17 mouse cellular contexts compared by ENCODE assay signal in the genomic region with DNA sequence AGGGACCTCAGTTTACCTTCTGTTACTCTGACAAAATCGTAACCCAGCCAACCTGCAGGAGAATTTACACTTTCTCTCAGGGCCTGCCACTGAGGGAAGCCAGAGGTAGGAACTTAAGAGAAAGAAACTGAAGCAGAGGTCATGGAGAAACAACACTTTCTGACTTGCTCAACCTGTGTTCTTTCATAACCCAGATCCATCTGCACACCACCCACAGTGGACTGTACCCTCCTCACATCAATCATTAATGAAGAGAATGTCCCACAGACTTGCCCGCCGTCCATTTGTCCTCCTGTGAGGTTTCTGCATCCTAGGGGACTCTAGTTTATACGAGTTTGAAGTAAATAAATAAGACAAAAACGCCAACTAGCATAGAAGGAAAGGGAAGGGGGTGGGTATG. TPM values are rescaled to one million over a fixed set of nuclear protein-coding genes. Genes with fewer than 3 reads are reported as not detected.
"Had no signal": no experiment of that assay in that cellular context is flagged by ENCODE, and none has a peak within 500 bp of the region (broad histone marks: within the 10 kb centered on the region; RNA-seq: fewer than 3 reads in every experiment).

No protein-coding gene starts in this region.

- H3K4me1 ChIP-seq: intestine, embryonic 15.5 days; lung, embryonic 15.5 days; midbrain, embryonic 15.5 days; neural tube, embryonic 12.5 days had no signal

- H3K27ac ChIP-seq: hindbrain, embryonic 14.5 days; intestine, embryonic 15.5 days; left cerebral cortex, adult 2 months; limb, embryonic 15.5 days; lung, embryonic 15.5 days; macrophage; midbrain, embryonic 15.5 days; neural tube, embryonic 12.5 days had no signal

- H3K4me2 ChIP-seq: hindbrain, embryonic 14.5 days; intestine, embryonic 15.5 days; limb, embryonic 15.5 days; lung, embryonic 15.5 days; midbrain, embryonic 11.5 days; midbrain, embryonic 15.5 days; neural tube, embryonic 12.5 days had no signal

- DNase-seq: lung, postnatal 14 days; right cerebral cortex, postnatal 4 days; spleen, adult 18-20 months; thymus, adult 18-20 months; thymus, postnatal 14 days had no signal

- ATAC-seq: intestine, embryonic 15.5 days; midbrain, embryonic 15.5 days had no signal

- H3K4me3 ChIP-seq: intestine, embryonic 15.5 days; left cerebral cortex, adult 2 months; limb, embryonic 15.5 days; lung, embryonic 15.5 days; megakaryocyte, embryonic 14.5 days; midbrain, embryonic 15.5 days; neural tube, embryonic 12.5 days had no signal

- H3K36me3 ChIP-seq: intestine, embryonic 15.5 days; midbrain, embryonic 15.5 days; neural tube, embryonic 12.5 days had no signal

- H3K9ac ChIP-seq: hindbrain, embryonic 14.5 days; intestine, embryonic 15.5 days; limb, embryonic 15.5 days; lung, embryonic 15.5 days; midbrain, embryonic 15.5 days; neural tube, embryonic 12.5 days had no signal

- H3K9me3 ChIP-seq: intestine, embryonic 15.5 days; limb, embryonic 15.5 days; lung, embryonic 15.5 days; midbrain, embryonic 15.5 days; neural tube, embryonic 12.5 days had no signal

- H3K27me3 ChIP-seq: intestine, embryonic 15.5 days; limb, embryonic 15.5 days; lung, embryonic 15.5 days; midbrain, embryonic 15.5 days; neural tube, embryonic 12.5 days had no signal

RNA-seq across cellular contexts. Expression of a gene that starts 24.4 kb away (rescaled TPM):
- total RNA-seq: monocyte, adult 5-6 weeks; neutrophil, adult 5-6 weeks had no signal
- polyA plus RNA-seq: macrophage had no signal
